Mouse (Mus musculus): ENCODE data around the gene Tnni2.
"Not testable (repeated sequence)": the region's sequence is repeated elsewhere in the genome, so short reads cannot be mapped to it uniquely, and the experiment has no call there.

Gene Tnni2

DNA sequence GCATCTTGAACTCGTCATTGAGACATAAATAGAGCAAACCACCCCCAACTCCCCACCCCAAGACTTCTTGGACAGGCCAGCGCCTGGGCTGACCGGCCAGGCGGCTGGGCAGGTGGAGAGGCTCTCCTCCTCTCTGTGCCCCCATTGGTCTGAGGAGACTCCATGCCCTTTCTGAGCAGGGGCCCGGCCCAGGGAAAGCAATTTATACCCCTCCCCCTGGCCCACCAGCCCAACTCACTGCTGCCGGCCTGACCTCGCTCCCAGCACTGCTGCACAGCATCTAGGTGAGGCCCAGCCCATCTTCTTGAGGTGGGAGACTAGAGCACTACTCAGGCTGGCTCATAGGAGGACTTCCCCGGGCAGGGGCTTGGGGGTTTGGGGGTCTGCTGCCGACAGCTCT, at the start of gene Tnni2:
Tnni2 (plus strand) TSS at position 224 of the 400 bp plus-strand sequence.
- no peak for DNase-seq

DNA sequence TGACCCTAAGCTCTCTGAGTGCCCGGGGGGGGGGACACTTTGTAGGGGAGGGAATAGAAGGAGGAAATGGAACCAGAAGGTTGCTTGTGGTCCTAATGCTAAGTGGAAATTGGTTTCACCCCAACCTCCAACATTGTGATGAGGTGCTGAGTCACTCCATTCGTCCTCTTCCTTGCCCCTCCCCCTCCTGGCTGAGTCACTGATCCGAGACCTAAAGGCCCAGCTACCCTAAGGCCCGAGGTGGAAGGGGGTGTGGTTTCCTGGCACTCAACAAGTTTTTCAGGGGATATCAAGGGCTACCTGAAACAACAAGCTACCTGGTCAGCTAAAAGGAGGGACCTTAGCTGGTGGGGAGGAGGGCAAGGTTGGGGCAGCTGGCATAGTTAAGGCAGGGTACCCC, 48.4 kb upstream of the Tnni2 start:
- peak; percentile 75 to 84 for DNase-seq

DNA sequence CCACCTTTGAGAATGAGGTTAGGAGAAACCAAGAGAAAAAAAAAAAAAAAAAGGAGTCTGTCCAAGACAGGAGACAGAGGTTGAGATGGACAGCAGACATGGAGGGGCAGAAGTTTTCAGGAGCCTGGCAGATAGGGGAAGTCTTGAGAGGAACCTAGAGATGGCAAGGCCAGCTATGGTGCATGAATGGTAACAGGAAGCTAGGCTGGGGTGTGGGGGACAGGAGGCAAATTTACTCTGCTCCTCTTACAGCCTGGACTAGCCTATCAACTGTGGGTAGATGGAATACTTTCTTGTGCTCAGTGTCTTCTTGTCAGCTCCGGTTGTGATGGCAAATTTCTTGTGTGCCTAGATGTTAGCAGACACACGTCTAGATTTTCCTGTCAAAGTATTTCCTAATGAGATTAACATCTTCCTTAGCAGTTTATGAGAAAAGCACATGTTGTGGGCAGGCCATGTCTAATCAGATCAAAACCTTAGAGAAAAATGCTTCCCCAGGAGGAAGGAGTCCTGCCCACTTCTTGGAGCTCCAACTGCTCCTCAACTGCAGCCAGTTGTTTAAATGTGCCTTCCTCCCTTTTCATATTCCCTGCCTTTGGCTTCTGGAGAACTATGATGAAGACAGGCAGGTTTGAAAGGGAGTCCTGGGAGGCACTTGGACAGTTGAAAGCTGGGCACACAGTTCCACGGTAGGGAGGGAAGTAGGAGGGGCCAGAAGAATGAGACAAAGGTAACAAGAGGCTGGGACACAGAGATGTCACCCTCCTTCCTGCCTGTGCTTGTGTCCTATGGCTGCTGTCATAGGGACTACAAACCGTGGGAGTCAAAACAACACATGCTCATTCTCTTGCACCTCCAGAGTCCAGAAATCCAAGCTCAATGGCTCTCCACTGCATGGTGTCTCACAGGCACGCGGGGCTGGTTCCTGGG, 47.1 kb upstream of the Tnni2 start:
- peak in 1 of 2 experiments; percentile 35 for DNase-seq

DNA sequence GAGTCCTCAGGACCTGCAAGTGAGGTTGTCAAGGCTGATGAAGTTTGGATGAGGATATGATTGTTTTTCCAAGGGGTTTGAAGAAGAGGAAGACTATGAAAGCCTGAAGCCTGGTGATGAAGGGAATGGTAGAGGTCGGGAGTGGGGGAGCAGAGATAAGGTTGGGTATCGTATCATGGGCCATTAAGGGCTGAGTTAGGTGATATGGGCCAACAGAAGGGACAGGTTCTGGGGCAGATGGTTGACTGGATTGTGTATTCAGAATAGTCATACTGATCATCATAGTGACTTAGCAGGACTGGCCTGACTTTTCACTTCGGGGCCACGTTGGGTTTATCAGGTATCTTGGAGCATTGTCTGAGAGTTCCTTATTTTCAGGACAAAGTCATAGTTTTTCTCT, 46.1 kb upstream of the Tnni2 start:
- DNase-seq = no peak

DNA sequence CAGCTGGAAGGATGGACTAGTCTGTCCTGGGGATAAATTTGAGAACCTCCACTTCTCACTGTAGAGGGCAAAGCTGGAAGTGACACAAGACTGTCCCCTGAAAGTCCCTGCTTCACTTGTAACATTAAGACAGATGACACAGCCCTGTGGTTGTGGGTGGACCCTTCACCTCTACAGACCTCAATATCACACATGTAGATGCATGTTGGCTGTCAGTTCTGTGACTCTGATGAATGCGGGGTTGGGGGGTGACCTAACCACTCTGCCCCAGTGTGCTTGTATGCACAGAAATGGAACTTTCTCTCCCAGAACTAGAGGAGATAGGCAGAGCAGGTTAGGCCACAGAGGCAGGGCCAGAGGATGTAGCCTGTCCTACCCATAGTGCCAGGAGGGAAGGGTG, 45.0 kb upstream of the Tnni2 start:
- DNase-seq = no peak

DNA sequence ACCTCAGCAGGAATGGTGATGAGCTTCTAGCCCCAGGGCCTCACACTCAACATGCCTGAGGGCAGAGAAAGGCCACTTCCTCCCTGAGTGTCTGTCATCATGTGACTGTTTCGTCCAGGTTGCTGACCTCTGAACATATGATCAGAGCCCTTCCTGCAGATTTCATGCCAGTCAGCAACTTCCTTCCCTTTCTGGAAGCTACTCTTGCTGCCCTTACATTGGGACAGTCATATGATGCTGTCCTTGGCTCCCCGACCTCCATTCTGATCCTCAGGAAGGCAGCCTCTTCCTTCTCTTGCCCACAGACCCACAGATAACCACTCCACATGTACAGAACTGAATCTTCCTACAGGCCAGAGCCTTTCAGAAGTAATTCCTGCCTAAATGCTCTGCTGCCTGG, 43.6 kb upstream of the Tnni2 start:
- peak; percentile 43 to 65 for DNase-seq

DNA sequence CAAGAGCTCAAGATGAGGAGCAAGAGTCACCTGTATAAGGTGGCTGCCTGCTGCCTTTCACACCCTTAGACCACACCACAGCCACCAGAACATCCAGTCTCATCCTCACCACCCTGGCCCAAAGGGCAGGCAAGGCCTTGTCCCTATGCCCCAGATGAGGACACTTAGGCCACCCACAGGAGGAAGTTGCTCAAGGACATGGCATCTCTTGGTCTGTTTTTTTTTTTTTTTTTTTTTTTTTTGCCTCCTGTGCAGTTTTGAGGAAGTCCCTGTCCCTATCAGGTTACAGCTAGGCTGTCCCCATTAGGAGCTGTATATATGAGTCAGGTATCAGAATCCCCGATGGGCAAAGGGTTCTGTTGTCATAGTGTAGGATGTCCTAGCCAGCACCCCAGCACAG, 42.4 kb upstream of the Tnni2 start:
- peak in 1 of 2 experiments; percentile 22 for DNase-seq

DNA sequence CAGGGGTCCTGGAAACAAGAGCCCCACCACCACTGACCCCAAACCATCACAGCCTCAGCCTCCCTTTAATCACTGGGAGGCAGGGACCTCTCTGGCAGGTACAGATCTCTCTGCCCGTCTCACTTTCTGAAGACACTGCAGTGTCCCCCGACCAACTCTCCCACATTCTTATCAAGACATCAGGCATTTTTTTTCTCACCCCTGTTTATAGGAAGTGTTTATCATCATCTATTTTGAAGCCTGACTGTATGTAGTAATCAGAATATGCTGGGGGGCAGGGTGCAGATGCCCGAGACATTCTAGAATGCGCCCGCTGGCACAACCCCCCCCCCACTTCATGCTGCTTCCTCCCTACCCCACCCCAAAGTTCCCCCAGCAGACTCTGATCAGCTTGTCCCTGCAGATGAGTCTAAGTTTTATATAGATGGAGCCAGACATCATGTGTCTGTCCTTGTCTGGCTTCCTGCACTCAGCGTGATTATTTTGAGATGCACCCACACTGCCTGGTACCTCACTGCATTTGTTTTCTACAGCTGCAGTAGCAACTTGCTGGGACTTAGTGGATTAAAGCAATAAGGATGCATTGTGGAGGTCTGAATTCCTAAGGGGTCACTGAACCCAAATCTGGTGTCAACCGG, 41.4 kb upstream of the Tnni2 start:
- no peak for DNase-seq

DNA sequence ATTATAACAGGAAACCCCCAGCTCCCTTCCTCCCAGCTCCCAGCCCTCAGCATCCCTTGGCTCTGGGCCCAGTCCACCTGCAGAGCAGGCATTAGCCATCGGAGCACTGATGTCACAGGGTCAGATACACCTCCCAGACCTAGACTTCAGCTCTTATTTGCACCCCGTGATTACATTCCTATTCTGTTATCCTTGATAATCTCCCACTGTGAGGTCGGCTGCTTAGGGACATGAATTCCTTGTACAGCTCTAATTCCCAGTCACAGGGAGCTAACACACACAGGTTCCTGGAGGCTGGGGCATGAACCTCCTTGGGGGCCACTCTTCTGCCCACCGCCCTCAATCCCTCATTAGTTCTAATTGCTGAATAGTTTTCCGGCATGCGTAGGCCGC, 40.9 kb upstream of the Tnni2 start:
- peak; percentile 46 to 70 for DNase-seq

DNA sequence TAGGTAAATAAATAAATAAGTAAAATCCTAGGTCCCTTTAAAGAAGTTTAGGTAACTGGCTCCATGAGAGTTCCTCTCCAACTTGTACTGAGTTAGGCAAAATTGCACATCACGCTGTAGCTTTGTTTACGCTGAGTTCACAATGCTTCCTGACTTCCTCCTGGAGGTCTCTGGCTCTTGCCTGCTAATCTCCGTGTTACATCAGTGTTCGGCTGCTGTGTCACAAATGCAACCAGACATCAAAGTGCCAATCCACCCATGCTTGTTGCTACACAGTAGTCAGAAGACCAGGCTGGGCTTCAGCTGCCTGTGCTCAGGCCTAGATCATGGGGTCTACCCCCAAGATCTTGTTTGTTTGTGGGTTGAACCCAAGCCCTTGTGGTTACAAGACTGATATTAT, 38.0 kb upstream of the Tnni2 start:
- DNase-seq = peak in 1 of 2 experiments; percentile 23

DNA sequence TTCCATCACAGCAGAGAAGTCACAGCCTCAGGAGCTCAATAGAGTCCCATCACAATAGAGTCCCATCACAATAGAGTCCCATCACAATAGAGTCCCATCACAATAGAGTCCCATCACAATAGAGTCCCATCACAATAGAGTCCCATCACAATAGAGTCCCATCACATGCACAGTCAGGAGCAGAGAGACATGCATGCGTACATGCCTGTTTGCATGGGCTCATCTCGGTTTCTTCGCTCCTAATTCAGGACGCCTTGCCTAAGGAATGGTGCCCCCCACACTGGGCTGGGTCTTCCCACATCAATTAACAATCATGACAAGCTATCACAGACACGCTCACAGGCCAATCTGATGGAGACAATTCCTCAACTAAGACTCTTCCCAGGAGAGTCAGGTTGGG, 36.5 kb upstream of the Tnni2 start:
- DNase-seq = not testable (repeated sequence)

DNA sequence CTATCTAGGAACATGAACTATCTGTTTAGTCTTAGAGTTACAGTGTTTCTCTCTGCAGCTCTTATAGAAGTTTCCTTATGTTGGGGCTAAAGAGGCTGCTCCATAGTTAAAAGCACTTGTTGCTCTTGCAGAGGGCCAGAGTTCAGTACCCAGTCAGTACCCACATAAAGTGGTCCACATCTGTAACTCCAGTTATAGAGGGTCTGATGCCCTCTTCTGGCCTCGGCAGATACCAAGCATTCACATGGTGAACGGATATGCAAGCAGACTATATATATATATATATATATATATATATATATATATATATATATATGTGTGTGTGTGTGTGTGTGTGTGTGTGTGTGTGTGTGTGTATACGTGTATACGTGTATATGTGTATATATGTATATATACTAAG, 33.7 kb upstream of the Tnni2 start:
- no peak for DNase-seq

DNA sequence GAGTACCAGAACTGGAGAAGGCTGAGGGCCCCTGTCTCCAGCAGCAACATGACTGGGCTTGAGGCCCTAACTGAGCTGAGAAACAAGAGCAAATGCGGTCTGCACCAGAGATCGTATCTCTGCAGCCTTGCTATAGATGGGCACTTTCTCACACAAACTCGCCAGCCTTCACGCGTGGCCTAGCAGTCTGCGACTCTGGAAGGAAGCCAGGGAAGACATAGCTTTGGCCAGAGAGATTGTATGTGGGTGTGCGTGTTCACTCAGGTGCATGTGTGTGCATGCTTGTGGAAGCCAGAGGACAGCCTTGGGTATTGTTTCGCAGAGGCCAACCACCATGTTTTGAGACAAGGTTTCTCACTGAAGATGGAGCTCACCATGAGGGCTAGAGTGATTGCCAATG, 32.9 kb upstream of the Tnni2 start:
- DNase-seq = no peak

DNA sequence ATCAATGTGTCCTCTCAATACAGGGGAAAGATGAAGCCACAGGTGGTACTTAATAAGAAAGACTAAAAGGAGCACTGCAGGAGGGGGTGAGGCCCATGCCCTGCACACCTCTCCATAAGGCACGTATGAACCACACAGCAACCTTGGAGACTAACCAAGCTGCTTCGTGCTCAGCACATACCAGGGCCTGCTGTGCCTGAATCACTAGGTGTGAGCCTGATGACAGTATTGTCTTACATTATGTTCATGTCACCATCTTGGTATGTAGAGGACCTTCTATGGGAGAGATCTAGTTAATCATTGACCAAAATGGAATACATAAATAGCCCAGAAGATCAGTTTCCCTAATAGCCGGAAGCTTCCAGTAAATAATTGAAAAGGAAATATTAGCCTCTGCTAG, 32.0 kb upstream of the Tnni2 start:
- no peak for DNase-seq

DNA sequence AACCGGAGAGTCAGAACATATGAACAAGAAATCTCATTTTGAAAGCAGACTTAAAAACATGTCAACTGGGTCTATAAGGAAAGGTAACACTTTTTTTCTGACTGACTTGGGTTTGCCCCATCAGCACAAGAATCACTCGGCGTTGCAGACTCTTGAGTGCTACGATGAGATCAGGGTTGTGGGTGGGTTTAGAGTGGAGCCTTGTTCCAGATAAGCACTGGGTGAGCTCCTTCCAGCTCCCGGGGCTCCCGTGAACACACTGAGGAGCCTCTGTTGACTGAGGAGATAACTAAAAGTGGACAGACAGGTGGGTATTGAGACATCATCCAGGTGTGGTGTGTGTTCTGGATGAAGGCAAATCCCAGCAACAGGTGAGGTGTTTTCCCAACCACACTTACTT, 28.3 kb upstream of the Tnni2 start:
- DNase-seq = no peak

DNA sequence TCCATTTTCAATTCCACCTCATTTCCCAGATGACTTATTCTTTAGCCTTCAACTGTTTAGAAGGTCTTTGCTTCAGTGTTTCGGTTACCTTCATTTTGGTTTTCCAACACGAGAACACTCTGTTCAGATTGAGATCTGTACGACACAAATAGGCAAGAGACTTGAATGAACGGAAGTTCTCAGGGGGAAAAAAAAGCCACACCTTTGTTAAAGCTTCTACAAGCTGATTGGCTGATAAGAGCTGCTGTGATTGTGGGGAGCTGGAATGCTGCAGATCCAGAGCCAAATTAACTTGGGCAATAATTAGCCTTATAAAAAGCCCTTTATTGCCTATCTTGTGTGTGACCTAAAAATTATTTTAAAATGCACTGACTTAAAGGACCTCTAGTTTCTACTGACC, 26.3 kb upstream of the Tnni2 start:
- no peak for DNase-seq

DNA sequence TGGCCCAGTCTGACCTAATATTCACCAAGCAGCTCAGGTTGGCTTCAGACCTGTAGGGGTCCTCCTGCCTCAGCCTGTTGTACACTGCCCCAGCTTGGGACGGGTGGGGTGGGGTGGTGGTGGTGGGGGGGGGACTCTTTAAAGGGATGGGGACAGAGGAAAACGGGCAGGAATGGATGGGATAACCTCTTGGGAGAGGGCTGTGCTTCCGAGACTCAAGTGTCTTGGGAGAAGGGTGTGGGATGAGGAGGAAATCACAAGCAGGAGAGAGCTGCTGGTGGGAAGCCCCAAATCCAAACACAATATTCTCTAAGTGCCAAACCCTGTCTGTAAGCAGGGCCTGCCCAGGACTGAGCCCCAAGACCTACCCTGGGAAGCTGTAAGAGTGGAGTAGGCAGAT, 25.4 kb upstream of the Tnni2 start:
- no peak for DNase-seq

DNA sequence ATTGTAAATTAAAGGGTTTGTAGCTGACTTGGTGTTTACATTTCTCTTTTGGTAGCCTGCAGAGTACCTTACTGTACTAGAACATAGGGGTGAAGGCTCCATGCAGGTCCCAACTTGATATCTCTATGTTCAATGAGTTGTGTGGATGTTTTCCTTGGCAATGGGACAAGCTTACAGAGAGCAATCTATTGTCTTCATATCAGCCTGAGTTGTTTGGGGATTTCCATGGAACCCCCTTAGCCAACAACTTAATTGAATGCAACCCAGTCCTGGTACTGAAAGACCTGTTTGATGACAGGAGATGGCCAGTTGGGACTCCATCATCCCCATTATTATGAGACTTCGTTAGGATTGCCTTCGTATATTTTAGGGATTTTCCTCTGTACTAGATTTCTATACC, 23.6 kb upstream of the Tnni2 start:
- no peak for DNase-seq

DNA sequence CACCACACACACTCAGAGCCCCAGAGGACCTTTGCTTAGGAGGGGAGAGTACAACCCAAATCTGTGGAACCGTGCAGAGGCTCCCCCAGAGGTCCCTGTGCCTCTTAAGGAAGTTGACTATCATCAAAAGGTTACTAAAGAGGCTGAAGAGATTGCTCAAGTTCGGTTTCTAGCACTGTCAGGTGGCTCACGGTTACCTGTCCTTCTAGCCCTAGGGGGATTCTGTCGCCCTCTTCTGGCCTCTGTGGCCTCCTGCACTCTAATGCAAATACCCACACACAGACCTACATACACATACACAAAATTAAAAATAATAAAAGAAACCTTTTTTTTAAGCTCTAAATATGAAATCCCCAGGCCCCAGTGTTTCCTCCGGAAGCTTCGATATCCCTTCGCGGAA, 22.9 kb upstream of the Tnni2 start:
- no peak for DNase-seq

DNA sequence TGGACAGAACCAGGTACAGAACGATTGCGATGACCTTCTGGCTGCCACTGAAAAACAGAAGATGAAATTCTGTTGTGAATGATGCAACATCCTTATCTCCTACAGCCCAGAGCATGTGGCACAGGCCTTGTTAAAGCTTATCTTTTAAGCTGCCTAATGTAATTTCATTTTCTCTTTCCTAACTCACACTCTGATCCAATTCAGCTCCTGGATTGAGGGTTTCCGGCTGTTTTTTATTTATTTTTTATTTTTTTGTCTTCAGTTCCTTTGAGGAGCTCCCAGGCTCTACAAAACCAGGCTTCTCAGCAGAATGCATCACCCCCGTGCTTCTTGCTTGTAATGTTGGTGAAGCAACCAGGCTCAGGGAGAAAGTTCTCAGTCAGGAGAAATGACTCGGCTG, 21.7 kb upstream of the Tnni2 start:
- DNase-seq = no peak

DNA sequence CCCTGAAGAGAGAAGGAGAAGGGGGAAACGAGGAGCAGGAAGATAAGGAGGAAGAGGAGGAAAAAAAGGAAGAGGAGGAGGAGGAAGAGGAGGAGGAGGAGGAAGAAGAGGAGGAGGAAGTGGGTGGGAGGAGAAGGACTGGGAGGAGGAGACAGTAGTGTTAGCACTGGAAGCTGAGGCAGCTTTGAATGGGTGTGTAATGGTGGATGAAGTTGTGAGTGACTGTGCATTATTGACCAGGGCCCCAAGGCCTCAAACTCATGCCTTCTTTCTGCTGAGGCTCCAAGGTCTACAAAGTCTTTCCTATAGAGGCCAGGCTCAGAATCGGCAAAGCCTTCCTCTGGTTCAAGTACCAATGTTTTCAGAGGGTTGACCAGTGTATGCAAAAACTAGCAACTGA, 19.8 kb upstream of the Tnni2 start:
- no peak for DNase-seq

DNA sequence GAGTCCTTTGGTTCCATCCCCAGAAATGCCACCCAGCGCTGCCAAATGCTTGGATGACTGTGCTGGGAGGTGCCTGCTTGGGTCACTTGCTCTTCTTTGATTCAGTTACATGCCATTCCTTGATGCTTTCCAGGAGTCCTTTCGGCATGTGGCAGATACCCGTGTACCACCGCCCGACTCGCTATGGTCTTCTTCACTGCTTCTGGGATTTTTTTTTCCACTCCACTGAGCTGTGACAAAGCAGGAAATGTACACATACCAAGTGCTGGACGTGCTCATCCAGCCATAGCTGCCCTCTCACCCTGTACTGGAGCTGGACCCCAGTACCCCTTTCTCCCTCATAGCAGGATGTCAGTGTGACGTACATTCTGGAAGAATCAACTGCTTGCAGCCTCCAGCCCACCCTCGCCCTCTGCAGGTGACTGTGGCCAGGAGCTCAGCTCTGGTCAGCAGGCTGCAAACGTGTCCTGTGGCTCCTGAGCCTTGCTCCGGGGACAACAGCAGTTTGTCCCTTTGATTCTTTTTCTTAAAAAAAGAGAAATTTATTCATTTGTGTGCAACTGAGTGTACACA, 15.9 kb upstream of the Tnni2 start:
- peak; percentile 54 to 67 for DNase-seq

DNA sequence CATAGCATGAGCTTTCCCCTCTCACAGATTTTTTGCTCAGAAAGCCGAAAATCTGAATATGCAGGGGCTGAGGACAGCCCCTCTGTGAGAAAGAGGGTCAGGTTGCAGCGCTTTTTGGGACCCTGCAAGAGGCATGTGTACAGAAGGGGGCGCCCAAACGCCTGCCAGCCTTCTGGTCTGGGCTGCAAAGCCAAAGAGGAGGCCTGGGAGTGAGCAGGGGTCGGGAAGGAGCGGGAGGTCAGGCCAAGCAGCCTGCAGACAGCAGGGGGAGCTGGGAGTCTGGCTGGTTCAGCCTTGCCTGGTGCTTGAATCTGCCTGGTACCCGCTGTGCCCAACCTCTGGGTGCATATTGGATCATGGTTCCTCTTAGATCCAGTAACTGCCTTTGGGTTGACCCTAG, 13.4 kb upstream of the Tnni2 start:
- DNase-seq = peak in 1 of 2 experiments; percentile 20

DNA sequence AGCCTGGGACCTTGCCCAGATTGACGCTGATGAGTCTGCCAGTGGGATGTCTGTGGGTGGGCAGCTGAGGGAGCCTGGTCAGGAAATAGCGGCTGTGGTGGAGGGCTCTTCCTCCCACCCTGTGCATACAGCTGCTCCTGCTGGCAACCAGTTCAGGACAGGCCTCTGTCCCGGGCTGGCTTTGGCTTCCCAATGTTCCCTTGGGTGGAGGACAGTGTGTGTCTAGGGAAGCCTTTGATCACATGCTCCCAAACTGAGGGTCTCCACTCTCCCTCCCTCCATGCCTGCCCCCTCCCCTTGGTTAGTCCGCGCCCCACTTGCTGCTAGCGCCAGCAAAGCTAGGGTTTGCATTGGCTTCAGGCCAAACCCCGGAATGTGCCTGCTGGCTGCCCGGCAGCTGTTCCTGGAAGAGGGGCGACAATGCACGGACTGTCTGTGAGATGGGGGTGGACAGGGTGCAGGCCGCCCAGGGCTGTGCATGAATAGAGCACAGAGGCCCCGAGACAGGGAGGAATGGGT, 11.4 kb upstream of the Tnni2 start:
- DNase-seq = peak; percentile 36 to 50

All from kidney, postnatal 25 days (tissue).